Mouse (Mus musculus): Measurements from ENCODE around the gene Klhl21. TPM values are rescaled to one million over a fixed set of nuclear protein-coding genes. Genes with fewer than 3 reads are reported as not detected.

Gene Klhl21
- 22.4 and 22.8 TPM in 2 replicates for polyA plus RNA-seq (2012)

GRCm38 (mm10) chr4:152008622-152009075 is at the start of gene Klhl21:
Klhl21 (plus strand) TSS chr4:152008803.

GRCm38 (mm10) chr4:151988342-151989109 is 20.1 kb upstream of the Klhl21 start, which contains the start of gene Thap3:
Thap3 (minus strand) TSS chr4:151988997.

GRCm38 (mm10) chr4:151996173-151996950 is 12.2 kb upstream of the Klhl21 start, which contains the start of gene Phf13:
Phf13 (minus strand) TSS chr4:151996258.

GRCm38 (mm10) chr4:152027524-152027923 is 18.9 kb downstream of the Klhl21 start, which contains the start of gene Zbtb48:
Zbtb48 (minus strand) TSS chr4:152027671.

GRCm38 (mm10) chr4:152038225-152038984 is 29.8 kb downstream of the Klhl21 start, which contains the start of gene Tas1r1:
Tas1r1 (minus strand) TSS chr4:152038568.

GRCm38 (mm10) chr4:152038985-152039830 is 30.6 kb downstream of the Klhl21 start, which contains the start of gene Nol9:
Nol9 (plus strand) TSS chr4:152039321.

Other genes starting within 250 kb of the Klhl21 start
- gene Camta1, start 146.9 kb upstream of the Klhl21 start, polyA plus RNA-seq (2012), result 8.7 and 17.7 TPM in 2 replicates
- gene Dnajc11, start 75.1 kb upstream of the Klhl21 start, polyA plus RNA-seq (2012), result 27.1 and 33.1 TPM in 2 replicates
- gene Thap3, start 19.8 kb upstream of the Klhl21 start, polyA plus RNA-seq (2012), result 27.9 and 29.0 TPM in 2 replicates
- 12.8 and 20.6 TPM in 2 replicates for gene Phf13, start 12.5 kb upstream of the Klhl21 start, polyA plus RNA-seq (2012)
- gene Zbtb48, start 18.9 kb downstream of the Klhl21 start, polyA plus RNA-seq (2012), result 13.4 and 14.0 TPM in 2 replicates
- 0.82 and 0.88 TPM in 2 replicates for gene Tas1r1, start 29.8 kb downstream of the Klhl21 start, polyA plus RNA-seq (2012)
- gene Nol9, start 30.5 kb downstream of the Klhl21 start, polyA plus RNA-seq (2012), result 32.6 and 33.5 TPM in 2 replicates
- 33.3 and 51.8 TPM in 2 replicates for gene Plekhg5, start 63.7 kb downstream of the Klhl21 start, polyA plus RNA-seq (2012)
- gene Tnfrsf25, start 107.1 kb downstream of the Klhl21 start, polyA plus RNA-seq (2012), result 0.35 and 0.43 TPM in 2 replicates
- 10.1 and 13.1 TPM in 2 replicates for gene Espn, start 143.6 kb downstream of the Klhl21 start, polyA plus RNA-seq (2012)
- gene Hes2, start 150.1 kb downstream of the Klhl21 start, polyA plus RNA-seq (2012), result not detected in 2 replicates
- gene Acot7, start 169.3 kb downstream of the Klhl21 start, polyA plus RNA-seq (2012), result 107 and 114 TPM in 2 replicates